Mouse (Mus musculus): ENCODE data around the gene Nr0b2. TPM values are rescaled to one million over a fixed set of nuclear protein-coding genes. Genes with fewer than 3 reads are reported as not detected.

The Nr0b2 gene
- not detected for polyA plus RNA-seq (2014; fragmentation: Illumina TruSeq; extraction: RNeasy Lipid Tissue Mini Kit (QIAGEN cat#74804); ENCODE audit: low read depth, low replicate concordance)

DNA sequence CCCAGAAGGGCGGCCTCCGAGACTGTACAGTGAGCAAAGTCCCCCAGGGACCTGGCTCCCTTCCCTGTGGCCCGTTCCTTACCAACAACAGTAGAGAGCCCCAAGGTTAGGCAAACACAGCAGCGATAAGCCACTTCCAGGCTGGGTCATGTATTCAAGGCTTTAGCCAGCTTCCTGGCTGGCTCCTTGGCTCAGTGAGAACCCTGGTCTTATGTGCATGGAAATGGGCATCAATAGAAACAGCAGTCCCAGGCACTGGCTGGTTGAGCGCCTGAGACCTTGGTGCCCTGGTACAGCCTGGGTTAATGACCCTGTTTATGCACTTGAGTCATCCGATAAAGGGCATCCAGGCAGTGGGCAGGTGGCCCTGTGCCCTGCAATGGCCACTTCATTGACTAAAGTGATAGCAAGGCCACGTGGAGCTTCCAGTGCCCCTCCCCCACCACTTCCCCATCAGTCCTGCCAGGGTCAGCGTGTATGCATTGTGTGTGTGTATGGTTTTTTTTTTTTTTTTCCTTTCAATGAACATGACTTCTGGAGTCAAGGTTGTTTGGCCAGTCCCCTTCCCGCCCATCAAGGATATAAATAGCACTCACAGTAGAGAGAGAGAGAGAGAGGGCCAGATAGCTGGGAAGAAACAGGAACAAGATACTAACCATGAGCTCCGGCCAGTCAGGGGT, at the start of gene Nr0b2:
Gene Nr0b2, plus strand, starts transcription at position 609 of the 680 bp plus-strand sequence.

GRCm38 (mm10) chr4:133518601-133519368, 34.4 kb upstream of the Nr0b2 start, which contains the start of gene Kdf1:
Gene Kdf1, plus strand, starts transcription at chr4:133518963.

DNA sequence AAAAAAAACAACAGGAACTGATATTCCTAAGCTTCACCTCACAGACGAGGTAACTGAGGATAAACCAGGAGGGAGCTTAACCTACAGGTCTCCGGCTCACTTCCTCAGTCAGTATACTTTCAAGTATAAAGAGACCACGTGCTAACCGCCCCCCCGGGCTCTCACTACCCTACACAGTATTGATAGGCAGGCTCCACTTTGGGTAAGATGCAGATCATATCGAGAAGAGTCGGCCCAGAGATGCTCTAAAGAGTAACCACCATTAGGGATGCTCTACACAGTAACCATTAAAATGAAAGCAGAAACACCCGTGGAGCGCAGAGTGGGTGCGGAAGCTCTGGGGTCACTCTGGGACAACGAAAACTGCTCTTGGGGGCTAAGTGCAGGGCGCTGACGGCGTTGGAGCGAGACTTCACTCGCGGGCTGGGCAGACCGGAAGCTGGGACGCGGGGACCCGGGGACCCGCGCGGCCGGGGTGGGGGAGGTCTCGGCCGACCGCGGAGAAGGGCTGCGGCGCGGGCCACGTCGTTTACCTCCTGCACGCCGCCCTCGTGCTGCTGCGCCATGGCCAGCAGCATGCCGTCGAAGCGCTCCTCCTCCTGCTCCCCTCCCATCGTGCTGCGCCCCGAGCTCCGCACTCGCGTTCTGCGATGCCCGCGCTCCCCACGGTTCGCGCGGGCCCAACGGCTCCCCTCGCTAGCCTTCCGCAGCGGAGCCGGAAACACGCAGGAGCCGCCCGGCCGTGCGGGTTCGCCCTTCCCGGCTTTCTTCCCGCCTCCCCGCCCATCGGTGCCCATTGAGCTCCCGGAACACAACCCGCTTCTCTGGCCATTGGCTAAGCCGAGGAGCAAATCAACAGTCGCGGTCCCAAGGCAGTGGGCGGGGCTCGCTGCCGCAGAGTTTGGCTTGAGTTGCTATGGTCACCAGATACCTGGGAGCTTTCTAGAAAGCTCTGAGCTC, 7.6 kb upstream of the Nr0b2 start, which contains the start of gene Nudc:
Gene Nudc, minus strand, starts transcription at position 725 of the 960 bp plus-strand sequence.

GRCm38 (mm10) chr4:133574070-133574842, 21.1 kb downstream of the Nr0b2 start, which contains the start of gene Gpatch3:
Gene Gpatch3, plus strand, starts transcription at chr4:133574745.

DNA sequence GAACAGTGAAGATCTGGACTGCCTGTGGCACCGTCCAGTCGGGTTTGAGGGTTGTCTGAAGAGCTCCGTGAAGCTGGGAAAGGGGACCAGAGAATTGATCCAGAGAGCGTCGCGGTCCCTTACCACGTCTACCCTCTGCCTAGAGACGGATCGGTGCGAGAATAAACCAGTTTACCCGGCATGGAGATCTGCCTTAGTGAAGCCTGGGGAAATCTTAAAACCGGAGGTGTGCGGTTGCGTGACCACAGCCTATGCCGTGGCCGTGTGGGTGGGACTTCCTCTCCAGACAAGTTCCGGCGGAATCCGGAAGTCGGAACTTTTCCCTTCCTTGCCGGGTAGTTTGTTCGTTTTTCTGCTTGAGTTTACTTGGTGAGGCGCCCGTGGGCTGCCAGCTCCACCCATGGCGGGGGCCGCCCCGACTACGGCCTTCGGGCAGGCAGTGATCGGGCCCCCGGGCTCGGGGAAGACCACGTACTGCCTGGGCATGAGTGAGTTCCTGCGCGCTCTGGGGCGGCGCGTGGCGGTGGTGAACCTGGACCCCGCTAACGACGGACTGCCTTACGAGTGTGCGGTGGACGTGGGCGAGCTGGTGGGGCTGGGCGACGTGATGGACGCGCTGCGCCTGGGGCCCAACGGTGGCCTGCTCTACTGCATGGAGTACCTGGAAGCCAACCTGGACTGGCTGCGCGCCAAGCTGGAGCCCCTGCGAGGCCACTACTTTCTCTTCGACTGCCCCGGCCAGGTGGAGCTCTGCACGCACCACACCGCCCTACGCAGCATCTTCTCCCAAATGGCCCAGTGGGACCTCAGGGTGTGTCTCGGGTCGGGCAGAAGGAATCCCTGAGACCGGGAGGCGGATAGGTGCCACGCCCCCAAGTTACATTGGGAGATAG, 31.1 kb downstream of the Nr0b2 start, which contains the start of gene Gpn2:
Gene Gpn2, plus strand, starts transcription at position 304 of the 893 bp plus-strand sequence.

DNA sequence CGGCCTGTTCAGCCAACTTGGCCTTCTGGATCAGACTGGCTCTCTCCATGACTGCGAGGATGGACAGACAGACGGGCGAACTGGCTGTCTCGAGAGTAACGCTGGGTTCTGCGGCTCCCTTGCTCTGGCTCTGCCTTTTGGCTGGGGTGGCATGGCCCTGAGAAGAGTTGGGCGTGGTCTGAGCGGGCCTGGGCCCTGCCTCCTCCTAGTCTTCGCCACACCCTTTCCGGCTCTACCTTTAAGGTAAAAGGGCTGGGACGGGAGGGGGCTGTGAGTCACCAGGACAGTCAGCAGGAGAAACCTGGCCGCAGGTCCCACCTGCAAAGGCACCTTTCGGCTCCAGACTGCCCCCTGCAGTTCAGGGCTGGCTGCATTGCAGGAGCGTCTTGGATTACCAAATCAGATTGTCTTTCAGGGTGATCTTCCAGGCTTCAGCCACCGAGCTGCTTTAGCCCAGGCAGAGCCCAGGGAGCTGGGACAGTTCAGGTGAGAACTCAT, 48.6 kb downstream of the Nr0b2 start, which contains the start of gene Sfn:
Gene Sfn, minus strand, starts transcription at position 448 of the 498 bp plus-strand sequence.

Other genes with a start within 250 kb of the Nr0b2 start
- 4.4 TPM for gene Wdtc1, start 199.9 kb upstream of the Nr0b2 start, polyA plus RNA-seq (2014; fragmentation: Illumina TruSeq; extraction: RNeasy Lipid Tissue Mini Kit (QIAGEN cat#74804); ENCODE audit: low read depth, low replicate concordance)
- gene Slc9a1, start 183.7 kb upstream of the Nr0b2 start, polyA plus RNA-seq (2014; fragmentation: Illumina TruSeq; extraction: RNeasy Lipid Tissue Mini Kit (QIAGEN cat#74804); ENCODE audit: low read depth, low replicate concordance) = 2.6 TPM
- 0.32 TPM for gene Tent5b, start 73.2 kb upstream of the Nr0b2 start, polyA plus RNA-seq (2014; fragmentation: Illumina TruSeq; extraction: RNeasy Lipid Tissue Mini Kit (QIAGEN cat#74804); ENCODE audit: low read depth, low replicate concordance)
- gene Trnp1, start 54.8 kb upstream of the Nr0b2 start, polyA plus RNA-seq (2014; fragmentation: Illumina TruSeq; extraction: RNeasy Lipid Tissue Mini Kit (QIAGEN cat#74804); ENCODE audit: low read depth, low replicate concordance) = 1.8 TPM
- gene Kdf1, start 34.4 kb upstream of the Nr0b2 start, polyA plus RNA-seq (2014; fragmentation: Illumina TruSeq; extraction: RNeasy Lipid Tissue Mini Kit (QIAGEN cat#74804); ENCODE audit: low read depth, low replicate concordance) = 1.5 TPM
- 11.4 TPM for gene Nudc, start 7.4 kb upstream of the Nr0b2 start, polyA plus RNA-seq (2014; fragmentation: Illumina TruSeq; extraction: RNeasy Lipid Tissue Mini Kit (QIAGEN cat#74804); ENCODE audit: low read depth, low replicate concordance)
- gene Gpatch3, start 21.4 kb downstream of the Nr0b2 start, polyA plus RNA-seq (2014; fragmentation: Illumina TruSeq; extraction: RNeasy Lipid Tissue Mini Kit (QIAGEN cat#74804); ENCODE audit: low read depth, low replicate concordance) = not detected
- gene Gpn2, start 31.0 kb downstream of the Nr0b2 start, polyA plus RNA-seq (2014; fragmentation: Illumina TruSeq; extraction: RNeasy Lipid Tissue Mini Kit (QIAGEN cat#74804); ENCODE audit: low read depth, low replicate concordance) = 0.44 TPM
- 1.1 TPM for gene Sfn, start 48.8 kb downstream of the Nr0b2 start, polyA plus RNA-seq (2014; fragmentation: Illumina TruSeq; extraction: RNeasy Lipid Tissue Mini Kit (QIAGEN cat#74804); ENCODE audit: low read depth, low replicate concordance)
- 4.6 TPM for gene Zdhhc18, start 96.8 kb downstream of the Nr0b2 start, polyA plus RNA-seq (2014; fragmentation: Illumina TruSeq; extraction: RNeasy Lipid Tissue Mini Kit (QIAGEN cat#74804); ENCODE audit: low read depth, low replicate concordance)
- 4.5 TPM for gene Pigv, start 119.3 kb downstream of the Nr0b2 start, polyA plus RNA-seq (2014; fragmentation: Illumina TruSeq; extraction: RNeasy Lipid Tissue Mini Kit (QIAGEN cat#74804); ENCODE audit: low read depth, low replicate concordance)
- gene Arid1a, start 203.4 kb downstream of the Nr0b2 start, polyA plus RNA-seq (2014; fragmentation: Illumina TruSeq; extraction: RNeasy Lipid Tissue Mini Kit (QIAGEN cat#74804); ENCODE audit: low read depth, low replicate concordance) = 21.0 TPM